Mouse (Mus musculus) embryonic facial prominence, embryonic 14.5 days (tissue): ENCODE measurements around the gene Zswim7. TPM values are rescaled to one million over a fixed set of nuclear protein-coding genes. Genes with fewer than 3 reads are reported as not detected.

Source experiments
- ATAC-seq: fragments of 200-750 bp; cut with Nextera tagmentation; 2 replicates; pipeline ENCODE4 v1.8.0; 2017; ENCODE audit warnings: low read depth, moderate number of reproducible peaks, moderate TSS enrichment
- DNase-seq: peaks from one replicate; pipeline ENCODE4 v3.0.0-alpha.2; 2015; ENCODE audit warnings: low spot score
- H3K27ac ChIP-seq: fragments of 300-500 bp; sonication (generic); replicated peaks from 2 replicates; pipeline ENCODE4 v1.5.1; 2014; ENCODE audit warnings: low read depth, mild to moderate bottlenecking, low read length, moderate library complexity
- H3K27me3 ChIP-seq: fragments of 300-500 bp; sonication (generic); replicated peaks from 2 replicates; pipeline ENCODE4 v1.6.1; 2014; ENCODE audit warnings: low read length; ENCODE audit not compliant: control insufficient read depth, insufficient read depth
- H3K36me3 ChIP-seq: fragments of 300-500 bp; sonication (generic); 2 replicates; pipeline ENCODE4 v1.6.1; 2014; ENCODE audit warnings: low read length, mixed read lengths; ENCODE audit not compliant: control insufficient read depth, insufficient read depth
- H3K4me1 ChIP-seq: fragments of 300-500 bp; sonication (generic); 2 replicates; pipeline ENCODE4 v1.6.1; 2014; ENCODE audit warnings: antibody characterized with exemption, low read length; ENCODE audit not compliant: control insufficient read depth, insufficient read depth
- H3K4me2 ChIP-seq: fragments of 300-500 bp; sonication (generic); 2 replicates; pipeline ENCODE4 v1.6.1; 2014; ENCODE audit warnings: low read depth, mild to moderate bottlenecking, low read length, moderate library complexity, mixed read lengths
- H3K4me3 ChIP-seq: fragments of 300-500 bp; sonication (generic); 2 replicates; pipeline ENCODE4 v1.5.1; 2014; ENCODE audit warnings: low read depth, mild to moderate bottlenecking, low read length
- H3K9ac ChIP-seq: fragments of 300-500 bp; sonication (generic); 2 replicates; pipeline ENCODE4 v1.6.1; 2014; ENCODE audit warnings: low read depth, mild to moderate bottlenecking, low read length, moderate library complexity, mixed read lengths
- H3K9me3 ChIP-seq: fragments of 300-500 bp; sonication (generic); 2 replicates; pipeline ENCODE4 v1.6.1; 2016; ENCODE audit warnings: low read length; ENCODE audit not compliant: control insufficient read depth
- WGBS: fragments of 180-500 bp; shearing (Covaris S2); extraction: QIAGEN DNeasy Blood & Tissue Kit; methylation state at CpG from one replicate; pipeline ENCODE4 v1.1.7; 2014; 5-methylcytosine and 5-hydroxymethylcytosine counted together
- polyA plus RNA-seq: library from polyadenylated mRNA; unstranded; fragments of >200 nt; fragmentation: Nextera tagmentation; extraction: Ambion mirVana; gene quantifications from 2 replicates; pipeline ENCODE4 v1.2.1, GENCODE M21; 2014

The Zswim7 gene
- polyA plus RNA-seq, 1 experiment from 2014 or later, result 25.2 TPM

DNA sequence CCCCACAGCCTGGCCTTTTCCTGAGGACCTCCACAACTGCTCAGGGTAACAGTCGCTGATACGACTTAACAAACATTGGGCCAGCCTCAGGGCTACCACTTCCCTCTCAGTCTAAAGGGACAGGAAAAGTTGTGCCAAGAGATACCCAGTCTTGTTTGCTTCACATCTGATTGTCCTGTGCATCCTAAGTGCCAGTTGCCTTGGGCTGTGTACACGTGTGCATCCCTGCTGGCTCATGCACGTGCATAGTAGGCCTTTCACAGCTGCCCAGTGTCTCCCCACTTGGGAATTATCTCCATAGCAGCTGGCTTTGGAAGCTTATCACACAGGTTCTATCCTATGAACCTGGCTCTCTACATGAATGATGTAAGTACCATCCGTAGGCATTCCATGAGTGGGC lies 57.8 kb downstream of the Zswim7 start:
- 82% methylated on average over 5 of the region's 5 CpGs for WGBS
- Histone ChIP-seq H3K9me3 (no peaks in the 10 kb centered on the region), H3K9ac (no peak overlapping the region), H3K4me1 (0 out of 2 replicates have a peak, but pooled peaks cover 5% of the 10 kb centered on the region), H3K4me3 (no peak overlapping the region), H3K36me3 (no peaks in the 10 kb centered on the region), H3K27me3 (no peaks in the 10 kb centered on the region), H3K4me2 (no peak overlapping the region), H3K27ac (no peak overlapping the region)
- no peak for DNase-seq
- no peak for ATAC-seq

DNA sequence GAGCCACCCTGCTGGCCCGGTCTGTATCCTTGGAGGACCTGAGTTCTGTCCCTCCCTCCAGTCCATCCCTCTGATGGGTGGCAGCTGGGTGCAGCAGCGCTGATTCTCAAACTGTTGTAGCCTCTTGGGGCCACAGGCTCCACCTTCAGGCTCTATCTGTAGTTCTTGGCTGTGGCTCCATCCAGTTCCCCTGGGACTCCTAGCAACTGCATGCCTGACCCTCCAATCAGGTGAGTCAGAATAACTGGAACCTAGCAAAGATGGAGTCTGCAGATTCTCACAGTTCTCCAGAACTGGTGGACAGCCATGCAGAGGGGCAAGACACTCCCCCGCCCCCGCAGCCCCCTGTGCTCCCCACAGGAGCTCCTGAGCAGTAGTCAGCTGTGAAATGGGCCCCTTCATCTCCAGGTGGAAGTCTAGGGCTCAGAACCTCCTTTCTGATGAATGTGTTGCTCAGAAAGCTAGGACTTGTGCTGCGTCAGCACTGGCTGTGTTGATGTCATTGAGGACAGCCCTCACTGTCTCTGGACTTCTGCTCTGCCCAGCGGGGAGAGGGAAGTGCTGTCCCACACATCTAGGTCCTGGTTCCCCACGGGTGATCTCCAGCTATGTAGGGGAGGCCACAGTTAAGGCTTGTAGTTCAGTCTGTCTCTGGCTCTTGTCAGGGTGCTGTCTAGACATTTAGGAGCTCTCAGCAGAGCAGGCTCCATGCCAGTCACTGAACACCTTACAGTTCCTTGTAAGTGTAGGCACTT lies 60.2 kb downstream of the Zswim7 start:
- 83% methylated on average over 7 of the region's 7 CpGs for WGBS
- no peaks in the 10 kb centered on the region for H3K9me3 ChIP-seq
- 0 out of 2 replicates have a peak, but pooled peaks cover 5% of the 10 kb centered on the region for H3K4me1 ChIP-seq
- ATAC-seq (no peak), DNase-seq (peak; percentile 16)
- H3K27me3 ChIP-seq, result no peaks in the 10 kb centered on the region
- no peak overlapping the region for H3K4me3 ChIP-seq
- H3K4me2 ChIP-seq, result no peak overlapping the region
- no peaks in the 10 kb centered on the region for H3K36me3 ChIP-seq
- no peak overlapping the region for H3K9ac ChIP-seq
- H3K27ac ChIP-seq, result no peak overlapping the region

DNA sequence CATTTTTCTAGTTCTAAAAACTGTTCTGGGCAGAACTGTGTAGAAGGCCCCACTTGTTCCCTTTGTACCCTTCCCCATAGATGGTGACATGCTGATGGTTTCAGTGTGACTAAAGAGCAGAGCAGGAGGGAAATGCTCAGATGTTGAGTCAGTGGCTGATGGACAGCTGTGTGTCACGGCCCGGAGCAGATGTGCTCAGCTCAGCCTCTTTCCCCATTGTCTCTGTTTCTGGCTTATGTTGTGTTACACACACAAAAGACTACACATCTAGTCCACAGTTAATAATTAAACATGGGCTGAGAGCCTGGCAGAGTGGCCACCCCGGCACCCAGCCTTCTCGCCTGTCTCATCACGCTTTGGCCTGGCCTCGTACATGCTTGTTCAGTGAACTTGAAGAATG lies 63.4 kb downstream of the Zswim7 start:
- no peaks in the 10 kb centered on the region for H3K9me3 ChIP-seq
- no peak overlapping the region for H3K4me3 ChIP-seq
- 78% methylated on average over 6 of the region's 6 CpGs for WGBS
- no peak overlapping the region for H3K4me2 ChIP-seq
- no peak overlapping the region for H3K27ac ChIP-seq
- H3K27me3 ChIP-seq, result no peaks in the 10 kb centered on the region
- no peaks in the 10 kb centered on the region for H3K4me1 ChIP-seq
- DNase-seq, result no peak
- no peak for ATAC-seq
- no peak overlapping the region for H3K9ac ChIP-seq
- H3K36me3 ChIP-seq, result no peaks in the 10 kb centered on the region

Other genes with a start within 250 kb of the Zswim7 start
- gene Adora2b, start 32.4 kb downstream of the Zswim7 start, polyA plus RNA-seq, result 12.0 and 13.8 TPM in 2 replicates
- 16.7 and 17.5 TPM in 2 replicates for gene Ttc19, start 98 bp upstream of the Zswim7 start, polyA plus RNA-seq
- gene Pigl, start 177.1 kb upstream of the Zswim7 start, polyA plus RNA-seq, result 6.6 and 8.5 TPM in 2 replicates
- gene Ncor1, start 177.2 kb upstream of the Zswim7 start, polyA plus RNA-seq, result 144 and 154 TPM in 2 replicates